Mouse (Mus musculus) myocyte (in vitro differentiated cells): Measurements from ENCODE around the gene Mbnl2. TPM values are rescaled to one million over a fixed set of nuclear protein-coding genes. Genes with fewer than 3 reads are reported as not detected.

ENCODE experiments used
- H3K27me3 ChIP-seq: one replicate; pipeline ENCODE4 v1.6.1; 2011; ENCODE audit not compliant: control insufficient read depth, insufficient read depth, insufficient read length
- H3K36me3 ChIP-seq: one replicate; pipeline ENCODE4 v1.6.1; 2011; ENCODE audit not compliant: control insufficient read depth, insufficient read depth
- H3K4me2 ChIP-seq: one replicate; pipeline ENCODE4 v1.6.1; 2011; ENCODE audit warnings: low read depth, control low read depth
- H3K4me3 ChIP-seq: one replicate; pipeline ENCODE4 v1.5.1; 2011; ENCODE audit warnings: mild to moderate bottlenecking, control low read depth, moderate library complexity
- H3K79me2 ChIP-seq: one replicate; pipeline ENCODE4 v1.6.1; 2011; ENCODE audit not compliant: control insufficient read depth, insufficient read depth
- H3ac ChIP-seq: one replicate; pipeline ENCODE4 v1.6.1; 2011; ENCODE audit not compliant: control insufficient read depth, insufficient read length
- CEBPB ChIP-seq: IDR thresholded peaks from 2 replicates; pipeline ENCODE4 v1.6.1; 2011; ENCODE audit warnings: mild to moderate bottlenecking, moderate library complexity; ENCODE audit not compliant: poor library complexity, insufficient read depth, severe bottlenecking
- E2F4 ChIP-seq: IDR thresholded peaks from one replicate; pipeline ENCODE4 v1.6.1; 2011; ENCODE audit warnings: mild to moderate bottlenecking, control low read depth, moderate library complexity; ENCODE audit not compliant: insufficient read depth
- MAX ChIP-seq: IDR thresholded peaks from one replicate; pipeline ENCODE4 v1.6.1; 2011; ENCODE audit warnings: low read depth, mild to moderate bottlenecking, control low read depth
- MYOD1 ChIP-seq, 3 experiments: IDR thresholded peaks; one replicate each; pipeline ENCODE4 v1.6.1; 2011; ENCODE audit warnings: control low read depth in 2 of 3, low read depth in 2 of 3, mild to moderate bottlenecking in 2 of 3, moderate library complexity in 1 of 3; ENCODE audit not compliant: insufficient read length in 2 of 3, control insufficient read depth in 1 of 3
- MYOG ChIP-seq, 3 experiments: IDR thresholded peaks; one replicate each; pipeline ENCODE4 v1.6.1; 2011; ENCODE audit warnings: control low read depth in 2 of 3, low read depth in 2 of 3, mild to moderate bottlenecking in 2 of 3; ENCODE audit not compliant: insufficient read length in 2 of 3, control insufficient read depth in 1 of 3, insufficient read depth in 1 of 3
- POLR2A ChIP-seq: IDR thresholded peaks from one replicate; pipeline ENCODE4 v1.6.1; 2011; ENCODE audit warnings: low read depth, mild to moderate bottlenecking, control low read depth, moderate library complexity; ENCODE audit not compliant: insufficient read length
- POLR2AphosphoS2 ChIP-seq: IDR thresholded peaks from one replicate; pipeline ENCODE4 v1.6.1; 2011; ENCODE audit warnings: low read depth, control low read depth; ENCODE audit not compliant: insufficient read length
- REST ChIP-seq: IDR thresholded peaks from one replicate; pipeline ENCODE4 v1.6.1; 2011; ENCODE audit warnings: mild to moderate bottlenecking, control low read depth, moderate library complexity; ENCODE audit not compliant: insufficient read depth, insufficient read length
- SRF ChIP-seq: IDR thresholded peaks from one replicate; pipeline ENCODE4 v1.6.1; 2011; ENCODE audit warnings: low read depth; ENCODE audit not compliant: control insufficient read depth, insufficient read length
- TCF12 ChIP-seq: IDR thresholded peaks from one replicate; pipeline ENCODE4 v1.6.1; 2011; ENCODE audit warnings: mild to moderate bottlenecking, control low read depth; ENCODE audit not compliant: poor library complexity, insufficient read depth, severe bottlenecking
- TCF3 ChIP-seq: IDR thresholded peaks from one replicate; pipeline ENCODE4 v1.6.1; 2011; ENCODE audit warnings: low read depth, control low read depth; ENCODE audit not compliant: insufficient read length
- USF1 ChIP-seq: IDR thresholded peaks from one replicate; pipeline ENCODE4 v1.6.1; 2011; ENCODE audit warnings: low read depth, mild to moderate bottlenecking, control low read depth, moderate library complexity
- polyA plus RNA-seq: library from polyadenylated mRNA; unstranded; fragments of >200 nt; fragmentation: generic; extraction: Trizol; gene quantifications from one replicate; pipeline ENCODE4 v1.2.1, GENCODE M21; 2012; ENCODE audit warnings: missing spikeins

The Mbnl2 gene
- polyA plus RNA-seq, 1 experiment: 38.5 TPM

DNA sequence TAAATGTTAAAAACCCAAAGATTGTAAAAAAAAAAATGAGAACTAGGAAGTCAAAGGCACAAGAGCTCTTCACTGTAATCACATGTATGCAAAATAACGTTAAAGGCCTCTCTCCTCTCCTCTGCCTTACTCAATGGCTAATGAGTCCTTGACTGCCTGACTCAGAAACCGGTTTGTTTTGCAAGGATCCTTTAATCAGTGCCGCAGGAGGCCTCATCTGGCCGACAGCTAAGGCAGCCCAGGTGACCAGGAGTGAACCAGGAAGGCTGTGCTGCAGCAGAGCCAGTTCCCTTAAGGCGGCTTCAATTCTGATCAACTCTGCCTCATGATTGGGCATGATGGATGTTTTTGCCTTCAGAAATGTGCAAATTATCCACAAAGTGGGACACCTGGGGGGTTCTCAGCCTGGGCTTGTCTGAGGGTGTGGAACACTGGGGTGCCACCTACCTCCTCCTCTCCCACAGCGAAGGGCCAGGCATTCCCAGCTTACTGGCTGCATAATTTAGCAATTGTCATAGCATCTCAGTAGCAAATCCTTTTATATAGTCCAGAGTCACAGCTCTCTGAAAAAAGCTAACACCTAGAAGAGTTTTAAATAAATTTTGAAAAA is 43.0 kb downstream of the Mbnl2 start:
- no peaks in the 10 kb centered on the region for H3K27me3 ChIP-seq
- no peak overlapping the region for H3K4me3 ChIP-seq
- H3K79me2 ChIP-seq: peaks cover 96% of the 10 kb centered on the region
- no peak for TF ChIP-seq USF1
- TF ChIP-seq POLR2AphosphoS2: no peak
- no peak for TF ChIP-seq TCF3
- TF ChIP-seq POLR2A: no peak
- TF ChIP-seq MAX: no peak
- TF ChIP-seq SRF: no peak
- no peak overlapping the region for H3ac ChIP-seq
- H3K4me2 ChIP-seq: no peak overlapping the region
- peaks cover 7% of the 10 kb centered on the region for H3K36me3 ChIP-seq

DNA sequence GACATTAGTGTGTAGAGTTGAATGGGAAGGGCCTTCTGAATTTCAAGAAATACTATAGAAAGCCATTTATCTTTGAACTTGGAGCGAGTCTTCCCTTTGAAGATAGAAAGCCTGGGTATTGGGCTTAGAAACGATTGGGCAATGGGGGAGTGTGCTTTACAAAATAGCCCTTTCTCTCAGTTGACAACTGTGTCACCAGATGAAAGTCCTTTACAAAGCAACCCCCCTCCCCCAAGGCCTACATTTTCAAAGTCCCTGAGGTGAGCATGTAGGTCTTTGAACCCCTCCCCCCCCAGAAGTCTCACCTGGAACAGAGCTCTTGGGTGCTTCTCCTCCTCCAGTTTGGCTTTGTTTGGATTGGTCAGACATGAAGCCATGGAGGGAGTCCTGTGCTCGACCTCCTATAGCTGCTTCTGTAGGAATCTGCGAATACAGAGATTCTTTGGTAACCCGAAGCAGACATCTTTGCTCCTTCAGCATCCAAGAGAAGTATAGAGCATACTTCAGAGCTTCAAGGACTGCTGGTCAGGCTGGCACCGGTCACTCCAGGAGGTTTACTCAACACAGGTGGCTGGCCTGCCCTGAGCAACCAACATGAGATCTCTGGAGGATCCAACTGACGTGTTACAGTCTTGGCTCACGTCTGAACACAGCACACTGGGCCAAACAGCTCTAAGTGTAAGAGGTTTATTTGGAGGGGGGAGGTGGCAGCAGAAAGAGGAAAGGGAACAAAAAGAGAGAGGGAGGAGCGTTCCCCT is 43.7 kb downstream of the Mbnl2 start:
- Histone ChIP-seq H3ac (no peak overlapping the region), H3K79me2 (peaks cover 96% of the 10 kb centered on the region), H3K4me2 (no peak overlapping the region), H3K27me3 (no peaks in the 10 kb centered on the region), H3K36me3 (peaks cover 7% of the 10 kb centered on the region), H3K4me3 (no peak overlapping the region)
- TF ChIP-seq MYOG (IDR thresholded peaks at IDR 0.05; ENCODE audit: control insufficient read depth in 1 of 3, insufficient read depth in 1 of 3, insufficient read length in 2 of 3, low read depth in 2 of 3): no peak
- no peak for TF ChIP-seq MYOD1 (IDR thresholded peaks at IDR 0.05; ENCODE audit: control insufficient read depth in 1 of 3, insufficient read length in 2 of 3, low read depth in 2 of 3)
- TF ChIP-seq TCF12: no peak
- no peak for TF ChIP-seq REST
- no peak for TF ChIP-seq CEBPB
- no peak for TF ChIP-seq POLR2A
- TF ChIP-seq POLR2AphosphoS2: no peak
- TF ChIP-seq SRF: no peak
- no peak for TF ChIP-seq USF1
- TF ChIP-seq TCF3: no peak
- TF ChIP-seq E2F4: no peak
- no peak for TF ChIP-seq MAX

DNA sequence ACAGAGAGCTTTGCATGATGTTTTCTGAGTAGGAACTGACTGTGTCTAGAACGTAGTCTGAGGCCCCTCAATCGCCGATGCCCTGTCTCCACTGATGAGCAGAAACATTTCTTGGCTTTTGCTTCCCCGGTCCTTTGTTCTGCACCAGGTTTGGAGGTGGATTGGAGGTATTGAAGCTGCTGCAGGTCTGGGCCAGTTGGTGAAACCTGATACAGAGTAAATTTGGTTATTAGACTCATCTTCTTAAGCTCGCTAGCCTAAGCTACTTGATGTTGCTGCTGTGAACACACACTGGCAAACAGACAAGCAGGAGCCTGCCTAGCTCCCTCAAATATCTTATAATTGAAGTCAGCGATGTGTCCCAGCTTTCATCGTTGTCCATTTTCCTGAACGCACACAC is 46.6 kb downstream of the Mbnl2 start:
- Histone ChIP-seq H3K4me3 (no peak overlapping the region), H3K79me2 (peaks cover 96% of the 10 kb centered on the region), H3ac (no peak overlapping the region), H3K36me3 (peaks cover 5% of the 10 kb centered on the region), H3K4me2 (peak overlapping the region; percentile 59), H3K27me3 (no peaks in the 10 kb centered on the region)
- no peak for TF ChIP-seq REST
- no peak for TF ChIP-seq SRF
- no peak for TF ChIP-seq MYOG (IDR thresholded peaks at IDR 0.05; ENCODE audit: control insufficient read depth in 1 of 3, insufficient read depth in 1 of 3, insufficient read length in 2 of 3, low read depth in 2 of 3)
- TF ChIP-seq POLR2A: no peak
- TF ChIP-seq TCF12: no peak
- TF ChIP-seq MYOD1 (IDR thresholded peaks at IDR 0.05; ENCODE audit: control insufficient read depth in 1 of 3, insufficient read length in 2 of 3, low read depth in 2 of 3): no peak
- TF ChIP-seq TCF3: no peak
- TF ChIP-seq CEBPB: no peak
- no peak for TF ChIP-seq USF1
- no peak for TF ChIP-seq E2F4
- TF ChIP-seq MAX: no peak
- no peak for TF ChIP-seq POLR2AphosphoS2

DNA sequence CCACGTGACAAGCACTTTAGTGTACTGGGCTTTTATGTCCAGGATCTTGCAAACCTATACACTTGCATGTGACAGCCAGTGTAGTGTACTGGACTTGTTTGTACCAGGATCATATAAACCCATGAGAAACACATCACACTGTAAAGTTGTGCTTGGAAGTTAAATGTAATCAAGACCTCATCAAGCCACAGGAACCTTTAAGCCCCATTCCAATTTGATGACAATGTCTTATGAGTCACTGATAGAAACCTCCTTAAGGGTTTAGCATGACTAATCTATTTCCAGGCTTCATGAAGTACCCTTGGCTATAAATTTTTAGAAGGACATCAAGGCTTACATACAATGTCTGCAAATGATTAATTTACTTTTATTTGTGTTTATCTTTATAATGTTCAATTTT is 47.6 kb downstream of the Mbnl2 start:
- H3K4me3 ChIP-seq: no peak overlapping the region
- H3K4me2 ChIP-seq: peak overlapping the region; percentile 59
- peaks cover 5% of the 10 kb centered on the region for H3K36me3 ChIP-seq
- H3K79me2 ChIP-seq: peaks cover 96% of the 10 kb centered on the region
- H3ac ChIP-seq: no peak overlapping the region
- no peaks in the 10 kb centered on the region for H3K27me3 ChIP-seq
- no peak for TF ChIP-seq POLR2A
- no peak for TF ChIP-seq REST
- TF ChIP-seq MAX: no peak
- no peak for TF ChIP-seq USF1
- TF ChIP-seq SRF: no peak
- TF ChIP-seq MYOD1 (IDR thresholded peaks at IDR 0.05; ENCODE audit: control insufficient read depth in 1 of 3, insufficient read length in 2 of 3, low read depth in 2 of 3): no peak
